11 mouse cellular contexts compared by ENCODE assay signal in genomic region chr12:99240185-99240726, GRCm38 (mm10).
DNase-seq lines count a peak whose midpoint lies in the region; ATAC-seq and TF ChIP-seq lines count a peak whose summit lies in the region.
"Had no signal": no experiment of that assay in that cellular context is flagged by ENCODE, and none has a peak within 500 bp of the region (broad histone marks: within the 10 kb centered on the region; RNA-seq: fewer than 3 reads in every experiment).

No protein-coding gene starts in this region.

- no peaks in the 10 kb centered on the region for H3K36me3 ChIP-seq in forebrain, embryonic 12.5 days (replicated peaks)
- no peaks in the 10 kb centered on the region for H3K36me3 ChIP-seq in forebrain, embryonic 15.5 days
- no peaks in the 10 kb centered on the region for H3K36me3 ChIP-seq in liver, adult 2 months (ENCODE audit: control insufficient read depth, insufficient read depth, low read length)
- H3K36me3 ChIP-seq in liver, embryonic 12.5 days, result no peaks in the 10 kb centered on the region
- no peaks in the 10 kb centered on the region for H3K36me3 ChIP-seq in intestine, embryonic 15.5 days
- no peaks in the 10 kb centered on the region for H3K36me3 ChIP-seq in neural tube, embryonic 15.5 days
- H3K36me3 ChIP-seq: liver, embryonic 15.5 days had no signal

- H3K27me3 ChIP-seq in forebrain, embryonic 12.5 days, result no peaks in the 10 kb centered on the region
- no peaks in the 10 kb centered on the region for H3K27me3 ChIP-seq in forebrain, embryonic 15.5 days
- no peaks in the 10 kb centered on the region for H3K27me3 ChIP-seq in liver, adult 2 months (ENCODE audit: control insufficient read depth, insufficient read depth, low read length)
- H3K27me3 ChIP-seq in liver, embryonic 12.5 days (replicated peaks), result no peaks in the 10 kb centered on the region
- no peaks in the 10 kb centered on the region for H3K27me3 ChIP-seq in intestine, embryonic 15.5 days (replicated peaks)
- no peaks in the 10 kb centered on the region for H3K27me3 ChIP-seq in neural tube, embryonic 15.5 days (replicated peaks)
- H3K27me3 ChIP-seq: liver, embryonic 15.5 days had no signal

- no peak overlapping the region for H3K4me2 ChIP-seq in forebrain, embryonic 12.5 days
- no peak overlapping the region for H3K4me2 ChIP-seq in forebrain, embryonic 15.5 days (replicated peaks)
- no peak overlapping the region for H3K4me2 ChIP-seq in liver, embryonic 12.5 days
- no peak overlapping the region for H3K4me2 ChIP-seq in intestine, embryonic 15.5 days (replicated peaks)
- H3K4me2 ChIP-seq in neural tube, embryonic 15.5 days, result no peak overlapping the region
- H3K4me2 ChIP-seq: liver, embryonic 15.5 days had no signal

- H3K27ac ChIP-seq in forebrain, embryonic 12.5 days, result 0 out of 2 replicates have a peak overlapping the region, but pooled peaks have one; percentile 53
- H3K27ac ChIP-seq in forebrain, embryonic 15.5 days (replicated peaks), result no peak overlapping the region
- no peak overlapping the region for H3K27ac ChIP-seq in liver, adult 2 months (replicated peaks; ENCODE audit: insufficient read depth, low read depth, low read length)
- no peak overlapping the region for H3K27ac ChIP-seq in liver, embryonic 12.5 days
- H3K27ac ChIP-seq in intestine, embryonic 15.5 days, result no peak overlapping the region
- peak overlapping the region; percentile 64 for H3K27ac ChIP-seq in neural tube, embryonic 15.5 days (replicated peaks)
- H3K27ac ChIP-seq: liver, embryonic 15.5 days had no signal

- DNase-seq in liver, adult 2 months (ENCODE audit: extremely low read depth, low read depth, low spot score), result peak; percentile 39
- no peak for DNase-seq in spleen, postnatal 36 days (ENCODE audit: low spot score in 2 of 2)
- DNase-seq in right cerebral cortex, adult 18-20 months, result no peak
- DNase-seq: adrenal gland, adult 8-10 months; kidney, adult 11 months had no signal

- 65% methylated on average over 5 of the region's 5 CpGs for WGBS in forebrain, embryonic 12.5 days
- WGBS in forebrain, embryonic 15.5 days, result 37% methylated on average over 5 of the region's 5 CpGs
- 26% methylated on average over 5 of the region's 5 CpGs for WGBS in liver, adult 2 months
- WGBS in liver, embryonic 12.5 days (ENCODE audit: insufficient replicate concordance), result 56% methylated on average over 5 of the region's 5 CpGs
- WGBS in intestine, embryonic 15.5 days, result 30% methylated on average over 5 of the region's 5 CpGs
- 46% methylated on average over 5 of the region's 5 CpGs for WGBS in neural tube, embryonic 15.5 days

- TF ChIP-seq CTCF in liver, adult 2 months (IDR thresholded peaks at IDR 0.05; ENCODE audit: low read depth, low read length), result no peak

- no peak for TF ChIP-seq POLR2A in liver, adult 2 months (IDR thresholded peaks at IDR 0.05; ENCODE audit: extremely low read depth, insufficient read depth, low read length)

- peaks cover 33% of the 10 kb centered on the region for H3K79me2 ChIP-seq in liver, adult 2 months (ENCODE audit: control insufficient read depth, insufficient read depth, low read length)

- peaks cover 54% of the 10 kb centered on the region for H3K4me1 ChIP-seq in forebrain, embryonic 12.5 days
- H3K4me1 ChIP-seq in forebrain, embryonic 15.5 days, result peaks cover 42% of the 10 kb centered on the region
- H3K4me1 ChIP-seq in liver, adult 2 months (ENCODE audit: control insufficient read depth, insufficient read depth, low read length), result peaks cover 1% of the 10 kb centered on the region
- peaks cover 12% of the 10 kb centered on the region for H3K4me1 ChIP-seq in liver, embryonic 12.5 days
- peaks cover 14% of the 10 kb centered on the region for H3K4me1 ChIP-seq in intestine, embryonic 15.5 days (replicated peaks)
- H3K4me1 ChIP-seq in neural tube, embryonic 15.5 days, result peaks cover 44% of the 10 kb centered on the region

- ATAC-seq in forebrain, embryonic 12.5 days (ENCODE audit: low FRiP score), result no peak
- no peak for ATAC-seq in forebrain, embryonic 15.5 days (replicated peaks)
- ATAC-seq in liver, embryonic 12.5 days, result no peak
- ATAC-seq in intestine, embryonic 15.5 days, result peak; percentile 27
- ATAC-seq in neural tube, embryonic 15.5 days (ENCODE audit: low FRiP score), result no peak

- no peak overlapping the region for H3K4me3 ChIP-seq in forebrain, embryonic 12.5 days (replicated peaks)
- H3K4me3 ChIP-seq in forebrain, embryonic 15.5 days, result no peak overlapping the region
- no peak overlapping the region for H3K4me3 ChIP-seq in liver, adult 2 months (ENCODE audit: insufficient read depth, low read depth, low read length)
- no peak overlapping the region for H3K4me3 ChIP-seq in liver, embryonic 12.5 days
- H3K4me3 ChIP-seq in intestine, embryonic 15.5 days (replicated peaks), result no peak overlapping the region
- no peak overlapping the region for H3K4me3 ChIP-seq in neural tube, embryonic 15.5 days (replicated peaks)
- H3K4me3 ChIP-seq: liver, embryonic 15.5 days had no signal

- no peaks in the 10 kb centered on the region for H3K9me3 ChIP-seq in forebrain, embryonic 12.5 days
- H3K9me3 ChIP-seq in forebrain, embryonic 15.5 days, result no peaks in the 10 kb centered on the region
- no peaks in the 10 kb centered on the region for H3K9me3 ChIP-seq in liver, embryonic 12.5 days (replicated peaks)
- H3K9me3 ChIP-seq in intestine, embryonic 15.5 days, result no peaks in the 10 kb centered on the region
- no peaks in the 10 kb centered on the region for H3K9me3 ChIP-seq in neural tube, embryonic 15.5 days (replicated peaks)
- H3K9me3 ChIP-seq: liver, embryonic 15.5 days had no signal

- H3K9ac ChIP-seq in forebrain, embryonic 12.5 days, result no peak overlapping the region
- no peak overlapping the region for H3K9ac ChIP-seq in forebrain, embryonic 15.5 days (replicated peaks)
- no peak overlapping the region for H3K9ac ChIP-seq in liver, adult 2 months (ENCODE audit: low read depth, low read length)
- no peak overlapping the region for H3K9ac ChIP-seq in liver, embryonic 12.5 days
- no peak overlapping the region for H3K9ac ChIP-seq in intestine, embryonic 15.5 days
- H3K9ac ChIP-seq in neural tube, embryonic 15.5 days (replicated peaks), result no peak overlapping the region
- H3K9ac ChIP-seq: liver, embryonic 15.5 days had no signal

Comparison
In these comparisons a context has a peak if more than half of its experiments do, and no peak if none do; other contexts are left out.
1. H3K27ac ChIP-seq: peak in forebrain, embryonic 12.5 days (single experiment) and neural tube, embryonic 15.5 days (single experiment); none in forebrain, embryonic 15.5 days (single experiment), liver, adult 2 months (single experiment), liver, embryonic 12.5 days (single experiment) and intestine, embryonic 15.5 days (single experiment).